Mouse (Mus musculus) embryonic facial prominence, embryonic 14.5 days (tissue): ENCODE measurements around the gene Nudt5. TPM values are rescaled to one million over a fixed set of nuclear protein-coding genes. Genes with fewer than 3 reads are reported as not detected.

ENCODE experiments used
- ATAC-seq: fragments of 200-750 bp; cut with Nextera tagmentation; 2 replicates; pipeline ENCODE4 v1.8.0; 2017; ENCODE audit warnings: low read depth, moderate number of reproducible peaks, moderate TSS enrichment
- DNase-seq: peaks from one replicate; pipeline ENCODE4 v3.0.0-alpha.2; 2015; ENCODE audit warnings: low spot score
- H3K27ac ChIP-seq: fragments of 300-500 bp; sonication (generic); replicated peaks from 2 replicates; pipeline ENCODE4 v1.5.1; 2014; ENCODE audit warnings: low read depth, mild to moderate bottlenecking, low read length, moderate library complexity
- H3K27me3 ChIP-seq: fragments of 300-500 bp; sonication (generic); replicated peaks from 2 replicates; pipeline ENCODE4 v1.6.1; 2014; ENCODE audit warnings: low read length; ENCODE audit not compliant: control insufficient read depth, insufficient read depth
- H3K36me3 ChIP-seq: fragments of 300-500 bp; sonication (generic); 2 replicates; pipeline ENCODE4 v1.6.1; 2014; ENCODE audit warnings: low read length, mixed read lengths; ENCODE audit not compliant: control insufficient read depth, insufficient read depth
- H3K4me1 ChIP-seq: fragments of 300-500 bp; sonication (generic); 2 replicates; pipeline ENCODE4 v1.6.1; 2014; ENCODE audit warnings: antibody characterized with exemption, low read length; ENCODE audit not compliant: control insufficient read depth, insufficient read depth
- H3K4me2 ChIP-seq: fragments of 300-500 bp; sonication (generic); 2 replicates; pipeline ENCODE4 v1.6.1; 2014; ENCODE audit warnings: low read depth, mild to moderate bottlenecking, low read length, moderate library complexity, mixed read lengths
- H3K4me3 ChIP-seq: fragments of 300-500 bp; sonication (generic); 2 replicates; pipeline ENCODE4 v1.5.1; 2014; ENCODE audit warnings: low read depth, mild to moderate bottlenecking, low read length
- H3K9ac ChIP-seq: fragments of 300-500 bp; sonication (generic); 2 replicates; pipeline ENCODE4 v1.6.1; 2014; ENCODE audit warnings: low read depth, mild to moderate bottlenecking, low read length, moderate library complexity, mixed read lengths
- H3K9me3 ChIP-seq: fragments of 300-500 bp; sonication (generic); 2 replicates; pipeline ENCODE4 v1.6.1; 2016; ENCODE audit warnings: low read length; ENCODE audit not compliant: control insufficient read depth
- WGBS: fragments of 180-500 bp; shearing (Covaris S2); extraction: QIAGEN DNeasy Blood & Tissue Kit; methylation state at CpG from one replicate; pipeline ENCODE4 v1.1.7; 2014; 5-methylcytosine and 5-hydroxymethylcytosine counted together
- polyA plus RNA-seq: library from polyadenylated mRNA; unstranded; fragments of >200 nt; fragmentation: Nextera tagmentation; extraction: Ambion mirVana; gene quantifications from 2 replicates; pipeline ENCODE4 v1.2.1, GENCODE M21; 2014

Nudt5 gene
- polyA plus RNA-seq, 1 experiment from 2014 or later = 53.4 TPM

DNA sequence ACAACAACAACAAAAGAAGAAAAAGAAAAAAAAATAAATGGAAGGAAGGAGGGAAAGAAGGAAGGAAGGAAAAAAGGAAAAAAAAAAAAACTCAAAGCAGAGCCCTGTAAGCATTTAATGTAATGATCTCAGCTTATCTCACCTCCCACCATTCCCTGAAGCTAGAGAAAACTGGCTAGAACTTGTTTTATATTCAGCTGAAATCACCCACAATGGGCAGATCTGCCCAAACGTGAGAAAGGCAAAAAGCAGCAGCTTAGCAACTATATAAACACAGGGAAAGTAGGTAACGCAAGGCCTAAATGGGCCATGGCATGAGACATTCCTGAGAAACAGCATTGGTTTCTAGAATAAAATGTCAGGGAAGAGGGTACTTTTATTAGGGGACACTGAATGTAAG, 44.6 kb downstream of the Nudt5 start:
- Histone ChIP-seq H3K27ac (no peak overlapping the region), H3K4me2 (no peak overlapping the region), H3K4me3 (no peak overlapping the region), H3K9ac (no peak overlapping the region), H3K4me1 (peaks cover 4% of the 10 kb centered on the region), H3K36me3 (peaks cover 60% of the 10 kb centered on the region), H3K27me3 (no peaks in the 10 kb centered on the region), H3K9me3 (no peaks in the 10 kb centered on the region)
- no peak for ATAC-seq
- DNase-seq = peak; percentile 8
- 64% methylated on average over 2 of the region's 2 CpGs for WGBS

DNA sequence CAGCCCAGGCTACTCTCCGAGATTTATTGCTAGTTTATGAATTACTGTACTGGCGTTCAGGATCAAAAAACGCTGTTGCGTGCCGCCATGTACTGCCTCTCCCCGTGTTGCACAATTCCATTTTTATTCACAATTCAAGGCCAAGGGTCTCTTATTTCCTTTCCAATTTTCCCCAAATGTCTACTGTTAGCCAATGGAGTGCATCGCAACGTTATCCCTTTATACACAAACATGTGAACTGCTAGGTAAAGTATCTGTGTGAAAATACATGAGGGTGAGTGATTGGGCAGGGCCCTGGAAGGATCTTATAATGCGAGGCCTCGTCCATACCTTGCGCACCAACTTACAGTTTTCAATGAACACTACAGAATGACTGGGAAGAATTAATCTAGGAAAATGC, 49.5 kb downstream of the Nudt5 start:
- peak overlapping the region; percentile 94 for H3K4me3 ChIP-seq
- peak overlapping the region; percentile 93 for H3K9ac ChIP-seq
- peaks cover 28% of the 10 kb centered on the region for H3K36me3 ChIP-seq
- peaks cover 4% of the 10 kb centered on the region for H3K4me1 ChIP-seq
- no peaks in the 10 kb centered on the region for H3K27me3 ChIP-seq
- DNase-seq (peak; percentile 12), ATAC-seq (0 out of 2 replicates have a peak, but pooled peaks have one; percentile 12)
- H3K4me2 ChIP-seq = peak overlapping the region; percentile 64
- H3K9me3 ChIP-seq = no peaks in the 10 kb centered on the region
- 34% methylated on average over 11 of the region's 11 CpGs for WGBS
- H3K27ac ChIP-seq = peak overlapping the region; percentile 85; the same call in 1 of the 2 replicates

DNA sequence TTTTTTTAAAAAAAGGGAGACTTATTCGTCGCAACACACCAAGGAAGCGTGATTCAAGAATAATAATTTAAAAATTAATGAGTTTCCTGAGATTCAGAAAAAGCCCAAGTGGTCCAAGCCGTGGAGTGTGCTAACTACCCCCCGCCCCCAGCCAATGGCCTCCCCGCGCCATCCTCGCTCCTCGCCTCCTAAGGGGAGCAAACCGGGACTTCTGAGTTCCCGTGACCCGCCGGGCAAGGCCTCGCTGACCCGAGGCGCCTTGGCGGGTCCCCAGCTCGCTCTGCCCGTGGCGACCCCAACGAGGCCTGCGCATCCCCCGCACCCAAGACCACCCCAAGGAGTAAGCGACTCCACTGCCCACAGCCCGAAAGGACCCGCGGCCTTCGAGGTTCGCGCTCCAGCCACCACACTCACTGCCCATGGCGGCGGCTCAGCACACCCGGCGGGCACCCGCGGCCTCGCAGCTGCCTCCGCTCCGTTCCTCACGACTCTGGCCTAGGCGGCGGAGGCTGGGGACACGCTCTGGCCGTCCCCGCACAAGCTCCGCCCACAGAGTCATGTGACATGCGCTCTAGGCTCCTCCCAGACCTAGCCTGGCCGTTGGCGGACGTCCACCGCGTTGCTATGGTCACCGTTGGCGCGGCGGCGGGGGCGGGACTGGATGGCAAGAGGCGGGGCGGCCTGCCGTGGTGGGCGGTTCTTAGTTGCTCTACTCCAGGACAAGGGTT, 50.2 kb downstream of the Nudt5 start, which contains the start of gene Sec61a2:
Sec61a2 (minus strand) TSS at position 590 of the 728 bp plus-strand sequence.
- Histone ChIP-seq H3K27me3 (no peaks in the 10 kb centered on the region), H3K4me3 (peak within 1 kb of the TSS; percentile 94), H3K4me2 (peak within 1 kb of the TSS; percentile 64), H3K4me1 (peaks cover 4% of the 10 kb centered on the region), H3K9ac (peak within 1 kb of the TSS; percentile 93), H3K27ac (peak within 1 kb of the TSS; percentile 85), H3K9me3 (no peaks in the 10 kb centered on the region), H3K36me3 (peaks cover 21% of the 10 kb centered on the region)
- ATAC-seq = peak; percentile 97
- peak; percentile 98 for DNase-seq
- WGBS = under 1% methylated on average over 44 of the region's 62 CpGs

DNA sequence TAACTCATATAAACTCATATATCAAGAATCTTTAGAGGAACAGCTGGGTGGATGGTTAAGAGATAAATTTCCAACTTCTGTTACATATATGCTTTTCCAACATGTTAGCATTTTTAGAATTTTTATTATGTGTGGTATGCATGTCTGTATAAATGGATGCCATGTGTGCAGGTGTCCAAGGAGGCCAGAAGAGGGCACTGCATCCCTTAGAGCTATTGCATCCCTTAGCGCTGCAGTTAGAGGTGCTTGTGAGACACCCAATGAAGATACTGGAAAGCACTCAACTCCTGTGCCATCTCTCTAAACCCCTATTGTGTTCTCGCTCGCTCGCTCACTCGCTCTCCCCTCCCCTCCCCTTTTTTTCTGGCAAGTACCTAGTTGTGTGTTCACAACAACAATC, 55.3 kb downstream of the Nudt5 start:
- H3K4me2 ChIP-seq = no peak overlapping the region
- H3K27me3 ChIP-seq = no peaks in the 10 kb centered on the region
- H3K9me3 ChIP-seq = no peaks in the 10 kb centered on the region
- DNase-seq = peak; percentile 45
- no peak overlapping the region for H3K4me3 ChIP-seq
- no peaks in the 10 kb centered on the region for H3K4me1 ChIP-seq
- WGBS = 57% methylated on average over 5 of the region's 5 CpGs
- ATAC-seq = no peak
- H3K9ac ChIP-seq = no peak overlapping the region
- H3K27ac ChIP-seq = no peak overlapping the region
- H3K36me3 ChIP-seq = peaks cover 15% of the 10 kb centered on the region

DNA sequence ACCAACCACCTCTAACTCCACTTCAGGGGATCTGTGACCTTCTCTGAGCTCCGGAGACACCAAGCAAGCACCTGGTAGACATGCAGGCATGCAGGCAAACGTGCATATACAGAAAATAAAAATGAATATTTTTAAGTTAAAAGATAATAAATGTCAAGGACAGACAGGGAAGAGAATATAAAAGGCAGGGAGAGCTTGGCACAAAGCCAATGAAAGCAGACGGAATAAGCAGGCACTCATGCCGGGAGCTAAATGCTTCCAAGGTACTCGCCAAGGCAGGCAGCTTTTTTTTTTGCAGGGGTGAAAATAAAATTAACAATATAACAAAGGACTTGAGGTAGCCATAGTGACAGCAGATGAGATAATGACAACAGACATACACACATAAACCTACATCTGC, 61.3 kb downstream of the Nudt5 start:
- DNase-seq (peak; percentile 68), ATAC-seq (no peak)
- Histone ChIP-seq H3K4me3 (no peak overlapping the region), H3K27ac (no peak overlapping the region), H3K36me3 (0 out of 2 replicates have a peak, but pooled peaks cover 16% of the 10 kb centered on the region), H3K27me3 (no peaks in the 10 kb centered on the region), H3K9ac (no peak overlapping the region), H3K4me2 (no peak overlapping the region), H3K9me3 (no peaks in the 10 kb centered on the region), H3K4me1 (no peaks in the 10 kb centered on the region)
- WGBS = 26% methylated on average over 5 of the region's 5 CpGs

DNA sequence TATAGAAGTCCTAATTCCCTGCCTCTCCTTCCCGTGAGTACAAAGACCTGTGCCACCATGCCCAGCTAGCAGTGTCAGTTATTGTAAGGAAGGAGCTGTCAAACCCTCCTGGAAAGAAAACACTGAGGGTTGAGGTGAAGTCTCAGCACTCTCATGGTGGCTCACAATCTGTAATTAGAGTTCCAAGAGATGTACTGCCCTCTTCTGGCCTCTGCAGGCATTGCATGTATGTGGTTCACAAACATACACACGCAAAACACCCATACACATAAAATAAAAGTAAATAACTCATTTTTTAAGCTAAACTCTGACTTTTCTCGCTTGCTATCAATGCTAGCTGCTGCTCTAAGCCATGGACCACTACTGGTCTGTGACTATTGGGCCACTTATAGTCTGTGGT, 61.8 kb downstream of the Nudt5 start:
- no peak overlapping the region for H3K27ac ChIP-seq
- H3K9me3 ChIP-seq = no peaks in the 10 kb centered on the region
- 56% methylated on average over 3 of the region's 3 CpGs for WGBS
- no peaks in the 10 kb centered on the region for H3K27me3 ChIP-seq
- H3K9ac ChIP-seq = no peak overlapping the region
- ATAC-seq (no peak), DNase-seq (peak; percentile 39)
- H3K4me2 ChIP-seq = no peak overlapping the region
- H3K4me3 ChIP-seq = no peak overlapping the region
- H3K4me1 ChIP-seq = no peaks in the 10 kb centered on the region
- H3K36me3 ChIP-seq = 0 out of 2 replicates have a peak, but pooled peaks cover 15% of the 10 kb centered on the region

DNA sequence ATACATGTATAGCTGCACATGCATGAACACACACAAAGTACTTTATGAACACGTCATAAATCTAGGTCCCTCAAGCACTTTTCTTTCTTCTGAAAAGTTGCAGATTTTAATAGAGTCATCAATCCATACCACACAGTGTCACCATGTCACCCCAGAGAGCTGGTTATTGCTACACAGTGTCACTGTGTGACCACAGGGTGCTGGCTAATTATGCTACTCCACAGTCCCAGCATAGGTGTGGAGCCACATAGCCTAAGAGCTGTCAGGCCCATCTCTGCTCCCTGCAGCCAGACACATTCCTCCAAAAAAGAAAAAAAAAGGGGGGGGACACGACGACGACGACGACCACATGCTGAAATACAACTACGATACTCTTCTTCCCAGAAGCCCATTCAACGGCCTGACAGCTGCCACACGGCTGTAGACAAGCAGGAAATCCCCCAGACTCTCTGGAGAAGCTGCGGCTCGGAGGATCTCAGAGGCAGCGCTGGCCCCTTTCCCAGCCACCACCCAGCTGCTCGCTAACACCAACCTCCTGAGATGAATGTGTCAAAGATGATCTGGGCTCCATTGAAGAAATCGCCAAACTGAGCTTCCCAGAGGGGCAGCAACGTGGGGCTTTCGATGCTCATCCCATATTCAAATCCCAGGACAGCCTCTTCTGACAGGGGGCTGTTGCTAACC, 66.6 kb downstream of the Nudt5 start:
- ATAC-seq (no peak), DNase-seq (peak; percentile 75)
- H3K27me3 ChIP-seq = no peaks in the 10 kb centered on the region
- peaks cover 12% of the 10 kb centered on the region; the same call in 1 of the 2 replicates for H3K36me3 ChIP-seq
- no peak overlapping the region for H3K4me3 ChIP-seq
- no peak overlapping the region for H3K27ac ChIP-seq
- H3K4me2 ChIP-seq = no peak overlapping the region
- H3K9ac ChIP-seq = no peak overlapping the region
- 53% methylated on average over 16 of the region's 16 CpGs for WGBS
- H3K4me1 ChIP-seq = no peaks in the 10 kb centered on the region
- H3K9me3 ChIP-seq = no peaks in the 10 kb centered on the region
